Mouse (Mus musculus): ENCODE data around the gene Gm49391. TPM values are rescaled to one million over a fixed set of nuclear protein-coding genes. Genes with fewer than 3 reads are reported as not detected.

The Gm49391 gene
- polyA plus RNA-seq, 1 experiment: 26.5 TPM

GRCm38 (mm10) chr13:60864281-60864680 lies 72.1 kb downstream of the Gm49391 start, which contains the start of gene 4930486L24Rik:
Gene 4930486L24Rik (minus strand): TSS chr13:60864475.
- Histone ChIP-seq H3K4me1 (peaks cover 20% of the 10 kb centered on the region), H3K9me3 (no peaks in the 10 kb centered on the region), H3K27me3 (replicated peaks) (no peaks in the 10 kb centered on the region), H3K36me3 (replicated peaks; ENCODE audit: low read length) (peaks cover 2% of the 10 kb centered on the region), H3K4me3 (replicated peaks) (no peak within 1 kb of the TSS)
- TF ChIP-seq FLI1 (IDR thresholded peaks at IDR 0.05; ENCODE audit: low read length) (no peak), GATA1 (IDR thresholded peaks at IDR 0.05; ENCODE audit: borderline replicate concordance, low read length) (no peak)

- peaks cover 16% of the 10 kb centered on the region for H3K36me3 ChIP-seq (replicated peaks; ENCODE audit: low read length)
- H3K27me3 ChIP-seq (replicated peaks): no peaks in the 10 kb centered on the region
- no peak for TF ChIP-seq FLI1 (IDR thresholded peaks at IDR 0.05; ENCODE audit: low read length)
- no peaks in the 10 kb centered on the region for H3K9me3 ChIP-seq
- H3K4me3 ChIP-seq (replicated peaks): no peak overlapping the region
- peaks cover 31% of the 10 kb centered on the region for H3K4me1 ChIP-seq
These were observed 87.9 kb downstream of the Gm49391 start for GRCm38 (mm10) chr13:60848241-60849120.

Other genes with a start within 250 kb of the Gm49391 start
- gene BC051665, start 150.2 kb downstream of the Gm49391 start, polyA plus RNA-seq (2012; ENCODE audit: insufficient read depth, low replicate concordance): not detected in 2 replicates
- gene Ctsll3, start 133.7 kb downstream of the Gm49391 start, polyA plus RNA-seq (2012; ENCODE audit: insufficient read depth, low replicate concordance): not detected in 2 replicates
- gene 4930486L24Rik, start 72.1 kb downstream of the Gm49391 start, polyA plus RNA-seq (2012; ENCODE audit: insufficient read depth, low replicate concordance): not detected in 2 replicates
- 3.3 and 11.0 TPM in 2 replicates for gene Gm49392, start 39.7 kb downstream of the Gm49391 start, polyA plus RNA-seq (2012; ENCODE audit: insufficient read depth, low replicate concordance)
- 31.9 TPM in 1 of 2 replicates, not detected in the other for gene Ctla2b, start 39.1 kb downstream of the Gm49391 start, polyA plus RNA-seq (2012; ENCODE audit: insufficient read depth, low replicate concordance)
- gene Tpbpb, start 31.7 kb downstream of the Gm49391 start, polyA plus RNA-seq (2012; ENCODE audit: insufficient read depth, low replicate concordance): not detected in 2 replicates
- not detected in 2 replicates for gene Gm49393, start 981 bp downstream of the Gm49391 start, polyA plus RNA-seq (2012; ENCODE audit: insufficient read depth, low replicate concordance)
- gene Ctla2a, start 54 bp upstream of the Gm49391 start, polyA plus RNA-seq (2012; ENCODE audit: insufficient read depth, low replicate concordance): 33.0 and 240 TPM in 2 replicates
- 2.1 TPM in 1 of 2 replicates, not detected in the other for gene Tpbpa, start 5.4 kb upstream of the Gm49391 start, polyA plus RNA-seq (2012; ENCODE audit: insufficient read depth, low replicate concordance)
- gene Ctsj, start 69.4 kb upstream of the Gm49391 start, polyA plus RNA-seq (2012; ENCODE audit: insufficient read depth, low replicate concordance): not detected in 2 replicates
- not detected in 2 replicates for gene Ctsq, start 104.1 kb upstream of the Gm49391 start, polyA plus RNA-seq (2012; ENCODE audit: insufficient read depth, low replicate concordance)
- not detected in 2 replicates for gene Ctsr, start 227.7 kb upstream of the Gm49391 start, polyA plus RNA-seq (2012; ENCODE audit: insufficient read depth, low replicate concordance)

Measured in megakaryocyte, embryonic 14.5 days (primary cell).